Mouse (Mus musculus) bone marrow macrophage, adult 2 months (primary cell): ENCODE results near the gene Hyal3.

Experiments
- CTCF ChIP-seq: IDR thresholded peaks from 2 replicates; pipeline ENCODE4 v1.5.1; 2012; ENCODE audit warnings: low read depth, mild to moderate bottlenecking, low read length, moderate library complexity
- POLR2A ChIP-seq: IDR thresholded peaks from 2 replicates; pipeline ENCODE4 v1.6.1; 2012; ENCODE audit warnings: mild to moderate bottlenecking, low read depth, low read length, borderline replicate concordance

- no peak for TF ChIP-seq CTCF
- no peak for TF ChIP-seq POLR2A
Measured at GRCm38 (mm10) chr9:107570845-107571244, 9.8 kb upstream of the Hyal3 start.
